Mouse (Mus musculus) fat pad, adult 2 months (tissue): Measurements from ENCODE around the gene Slc16a6.
"Not testable (repeated sequence)": the region's sequence is repeated elsewhere in the genome, so short reads cannot be mapped to it uniquely, and the experiment has no call there.

Experiments
- DNase-seq: peaks from one replicate; pipeline ENCODE4 v3.0.0-alpha.2; 2011; ENCODE audit warnings: low read depth, low spot score; ENCODE audit errors: extremely low read depth

The Slc16a6 gene

DNA sequence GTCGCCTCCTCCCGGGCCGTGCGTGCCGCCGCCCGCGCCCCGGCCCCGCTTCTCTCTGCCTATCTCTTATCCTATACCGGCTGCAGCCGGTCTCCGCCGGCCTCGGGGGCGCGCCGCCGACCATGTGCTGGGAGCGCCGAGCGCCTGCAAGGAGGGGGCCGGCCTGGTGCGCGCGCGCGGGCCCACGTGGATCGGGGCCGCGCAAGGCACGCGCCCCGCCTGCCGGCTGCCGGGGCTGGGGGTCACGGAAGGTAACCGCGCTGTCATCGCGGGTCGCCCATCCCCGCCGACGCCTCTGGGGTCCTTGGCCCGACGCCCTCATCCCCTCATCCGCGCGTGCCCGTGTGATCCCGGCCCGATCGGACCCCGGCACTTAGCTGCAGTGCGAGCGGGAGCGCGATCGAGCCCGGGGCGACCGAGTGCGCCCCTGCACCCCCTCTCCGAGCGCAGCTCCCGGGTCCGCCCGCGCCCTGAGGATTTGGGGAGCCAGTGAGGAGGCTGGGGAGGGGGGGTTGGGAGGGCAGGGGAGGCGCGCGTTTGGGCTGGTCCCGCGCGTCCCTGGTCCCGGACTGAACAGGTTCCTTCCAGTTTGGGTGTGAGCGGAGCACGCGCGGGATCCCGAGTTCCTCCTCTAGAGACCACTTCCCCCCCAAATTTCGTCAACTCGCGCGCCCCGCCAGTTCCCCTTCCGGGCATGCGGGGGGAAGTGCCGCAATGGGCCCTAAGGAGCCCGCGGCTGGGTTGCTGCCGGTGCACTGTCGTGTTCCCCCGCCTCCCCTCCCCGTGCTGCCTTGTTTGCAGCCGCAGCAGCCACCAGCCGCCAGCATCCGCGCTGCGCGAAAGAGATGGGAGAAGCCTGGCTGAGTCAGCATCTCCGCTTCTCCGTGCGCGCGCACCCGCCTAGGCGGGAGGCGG, at the start of gene Slc16a6, which contains the start of gene Arsg:
Slc16a6 (minus strand) TSS at position 428 of the 915 bp plus-strand sequence.
Arsg (plus strand) TSS at position 204 of the 915 bp plus-strand sequence.
- no peak for DNase-seq

DNA sequence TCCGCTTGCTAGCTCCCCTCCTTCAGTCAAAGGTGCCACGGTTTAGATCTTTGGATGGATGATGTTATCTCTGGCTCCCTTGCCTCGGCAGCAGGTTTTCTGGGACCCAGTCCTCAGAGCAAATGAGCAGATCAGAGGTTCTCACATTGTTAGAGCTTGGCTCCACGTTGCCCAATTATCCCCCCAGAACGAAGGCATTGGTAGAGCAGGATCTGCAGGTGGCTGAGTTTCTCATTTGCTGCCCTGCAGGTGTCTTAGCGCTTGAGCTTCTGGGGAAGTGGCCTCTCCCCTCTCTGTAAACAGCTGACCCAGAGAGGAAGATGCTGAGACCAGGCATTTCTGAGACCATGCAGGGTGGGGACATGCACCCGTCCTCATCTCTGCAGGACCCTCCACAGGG, 47.6 kb upstream of the Slc16a6 start:
- no peak for DNase-seq

GRCm38 (mm10) chr11:109517816-109518215, 44.4 kb upstream of the Slc16a6 start:
- no peak for DNase-seq

- no peak for DNase-seq
Observed at GRCm38 (mm10) chr11:109517330-109517729, 43.9 kb upstream of the Slc16a6 start.

GRCm38 (mm10) chr11:109514064-109514612, 40.7 kb upstream of the Slc16a6 start:
- DNase-seq, result no peak

DNA sequence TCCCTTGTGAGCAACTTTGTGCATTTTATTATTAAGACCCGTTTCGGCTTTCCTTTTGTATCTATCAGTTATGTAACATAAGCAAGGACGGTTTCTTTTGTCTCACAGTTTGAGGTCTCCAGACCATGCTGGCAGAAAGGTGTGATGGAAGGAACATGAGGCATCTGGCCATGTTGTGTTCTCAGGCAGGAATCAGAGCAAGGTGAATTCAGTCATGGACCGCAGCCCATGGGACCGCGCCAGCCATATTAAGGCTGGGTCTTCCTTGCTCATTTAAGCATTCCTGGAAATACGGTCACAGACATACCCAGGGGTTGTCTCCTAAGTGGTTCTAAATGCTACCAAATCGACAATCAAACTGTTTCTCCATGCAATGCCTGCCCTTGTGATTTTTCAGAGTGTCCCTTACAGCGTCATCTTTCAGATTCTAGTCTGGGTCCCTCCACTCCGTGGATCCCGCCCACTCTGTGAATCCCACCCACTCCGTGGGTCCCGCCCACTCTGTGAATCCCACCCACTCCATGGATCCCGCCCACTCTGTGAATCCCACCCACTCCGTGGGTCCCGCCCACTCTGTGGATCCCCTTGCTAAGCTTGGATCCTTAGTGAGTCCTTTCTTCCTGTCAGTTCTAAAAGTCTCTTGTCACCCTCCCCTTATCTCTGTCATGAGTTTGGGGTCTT, 39.7 kb upstream of the Slc16a6 start:
- no peak for DNase-seq

- DNase-seq, result no peak
Observed at GRCm38 (mm10) chr11:109507068-109507467, 33.7 kb upstream of the Slc16a6 start.

DNA sequence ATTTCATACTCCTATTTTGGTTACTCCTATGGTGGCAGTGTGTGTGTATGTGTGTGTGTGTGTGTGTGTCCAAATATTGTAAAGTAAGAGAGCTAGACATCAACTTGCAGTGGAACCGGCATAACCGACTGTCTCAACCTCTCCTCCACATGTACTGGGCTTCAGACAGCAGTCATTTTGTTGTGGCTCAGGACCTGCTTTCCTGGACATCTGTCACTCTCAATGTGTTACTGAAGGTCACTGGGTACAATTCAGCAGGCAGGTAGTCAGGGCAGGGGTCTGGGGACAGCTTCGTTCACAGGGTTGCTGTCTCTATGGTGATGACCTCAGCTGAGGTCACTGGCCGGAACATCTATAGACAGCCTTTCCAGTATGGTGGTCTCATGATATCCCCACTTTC, 32.4 kb upstream of the Slc16a6 start:
- no peak for DNase-seq

GRCm38 (mm10) chr11:109504977-109505376, 31.6 kb upstream of the Slc16a6 start:
- DNase-seq, result no peak

DNA sequence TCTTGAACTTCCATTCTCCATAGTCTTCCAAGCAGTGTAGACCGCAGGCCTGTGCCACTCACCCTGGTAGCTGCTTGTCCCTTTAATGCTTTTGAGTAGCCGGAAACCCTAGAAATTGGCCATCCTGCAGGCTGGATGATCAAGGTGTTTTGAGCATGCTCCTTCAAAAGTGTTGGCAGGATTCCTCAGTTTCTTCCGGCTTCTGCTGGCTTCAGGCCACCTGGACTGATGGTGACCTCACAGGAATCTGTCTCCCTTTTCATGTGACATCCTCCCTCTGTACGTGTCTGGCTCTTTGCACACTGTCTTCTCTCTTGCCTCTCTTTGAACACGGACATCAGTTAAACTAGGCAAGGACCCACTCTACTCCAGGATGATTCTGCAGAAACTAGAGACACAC, 26.8 kb upstream of the Slc16a6 start:
- no peak for DNase-seq

GRCm38 (mm10) chr11:109497990-109498389, 24.6 kb upstream of the Slc16a6 start:
- no peak for DNase-seq

DNA sequence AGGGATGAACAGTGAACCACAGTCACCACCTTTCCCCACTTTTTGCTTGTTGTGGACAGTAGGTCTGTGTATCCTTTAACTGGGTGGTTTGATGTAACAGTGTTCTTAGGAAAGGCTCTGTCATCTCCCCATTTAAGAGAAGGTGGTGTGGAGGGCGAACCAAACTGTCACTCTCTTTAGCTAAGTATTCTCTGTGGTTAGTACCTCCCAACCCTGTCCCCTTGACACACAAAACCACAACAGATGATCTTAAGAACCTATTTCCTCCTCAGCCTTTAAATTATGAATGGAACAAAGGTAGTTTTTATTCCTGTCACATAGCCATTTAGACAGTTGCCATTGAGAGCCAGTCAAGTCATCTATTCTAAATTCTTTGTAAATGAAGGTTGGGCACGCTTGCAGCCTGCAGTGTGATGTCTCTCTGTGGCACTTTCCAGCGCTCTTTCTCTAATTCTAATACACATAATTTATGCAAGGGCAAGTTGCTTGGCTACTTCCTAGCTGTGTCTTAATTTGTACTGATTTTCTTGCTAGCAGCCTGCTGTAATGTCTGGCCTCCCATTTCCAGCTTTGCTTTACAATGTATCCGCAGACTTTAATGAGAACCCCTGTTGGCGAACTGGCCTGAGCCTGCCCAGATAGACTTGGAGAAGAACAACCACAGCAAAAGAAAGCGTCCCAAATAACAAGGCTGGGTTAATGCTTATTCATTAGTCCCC, 23.8 kb upstream of the Slc16a6 start:
- no peak for DNase-seq

- DNase-seq, result no peak
Observed at GRCm38 (mm10) chr11:109496475-109496993, 23.1 kb upstream of the Slc16a6 start.

DNA sequence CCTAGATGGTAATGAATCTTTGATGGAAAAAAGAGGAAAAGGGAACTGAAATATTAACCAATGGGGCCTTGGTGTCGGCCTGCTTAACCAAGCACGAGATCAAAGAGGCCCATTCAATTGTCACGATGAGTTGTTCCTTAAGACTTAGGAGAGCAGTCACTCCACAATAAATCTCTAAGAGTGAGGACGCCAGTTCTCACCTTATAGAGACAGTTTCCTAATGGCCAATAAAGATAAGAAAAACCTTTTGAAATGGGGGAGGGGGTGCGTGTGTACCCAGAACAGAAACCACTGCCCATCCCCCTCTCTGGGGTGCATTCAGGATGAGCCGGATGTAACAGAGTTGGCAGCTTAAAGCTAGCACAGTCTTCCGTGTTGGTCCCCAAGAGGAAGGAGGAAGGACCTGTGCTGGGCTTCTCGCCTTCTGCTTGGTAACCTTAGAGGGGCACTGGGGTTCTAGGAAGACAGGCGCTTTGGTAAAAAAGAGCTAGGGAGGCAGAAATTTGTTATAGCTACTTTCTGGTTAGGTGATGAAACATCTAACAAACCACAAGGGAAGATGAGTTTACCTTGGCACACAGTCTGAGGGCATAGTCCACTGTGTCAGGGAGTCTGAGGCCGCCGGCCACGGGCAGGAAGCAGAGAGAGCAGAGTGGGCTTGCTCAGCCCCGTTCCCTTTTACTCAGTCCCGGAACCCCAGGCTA, 22.5 kb upstream of the Slc16a6 start:
- DNase-seq, result no peak

DNA sequence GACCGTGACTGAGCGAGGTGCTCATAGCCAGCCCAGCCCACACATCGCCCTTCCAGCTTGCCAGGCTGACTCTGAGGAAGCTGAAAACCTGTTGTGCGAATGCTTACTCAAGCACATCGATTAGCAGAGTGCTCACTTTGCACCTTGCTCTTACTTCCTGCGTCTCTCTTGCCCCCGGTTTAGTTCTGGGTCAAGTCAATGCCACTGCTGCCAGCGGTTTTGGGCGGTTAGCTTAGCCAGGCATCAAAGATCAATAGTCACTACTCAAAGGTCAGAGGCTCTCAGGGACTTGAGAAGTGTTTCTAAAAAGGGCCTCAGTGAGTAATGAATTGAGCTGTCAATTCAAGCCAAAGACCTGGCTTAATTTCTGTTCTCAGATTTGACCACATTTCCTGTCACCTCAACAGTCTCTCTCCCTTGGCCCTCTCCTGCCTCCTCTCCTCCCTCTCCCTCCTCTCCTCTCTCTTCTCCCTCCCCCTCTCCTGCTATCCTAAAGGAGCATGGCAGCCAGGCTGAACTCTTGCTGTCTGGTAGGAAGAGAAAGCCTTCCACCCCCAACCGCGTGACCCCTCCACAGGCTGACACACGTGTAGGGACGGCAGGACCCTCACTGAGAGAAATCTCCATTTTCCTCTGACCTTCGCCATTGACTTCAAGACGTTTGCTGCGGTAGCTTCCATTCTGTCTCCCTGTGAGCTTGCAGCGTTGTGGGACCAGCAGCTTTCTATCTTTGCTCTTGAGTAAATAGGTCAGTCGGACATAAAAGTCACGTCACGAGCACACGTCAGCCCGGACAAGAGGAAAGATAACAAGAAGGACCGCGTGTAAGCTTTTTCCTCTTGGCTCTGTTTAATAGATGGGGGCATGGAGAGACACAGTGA, 21.7 kb upstream of the Slc16a6 start:
- no peak for DNase-seq

GRCm38 (mm10) chr11:109492847-109493464, 19.6 kb upstream of the Slc16a6 start:
- DNase-seq, result not testable (repeated sequence)

DNA sequence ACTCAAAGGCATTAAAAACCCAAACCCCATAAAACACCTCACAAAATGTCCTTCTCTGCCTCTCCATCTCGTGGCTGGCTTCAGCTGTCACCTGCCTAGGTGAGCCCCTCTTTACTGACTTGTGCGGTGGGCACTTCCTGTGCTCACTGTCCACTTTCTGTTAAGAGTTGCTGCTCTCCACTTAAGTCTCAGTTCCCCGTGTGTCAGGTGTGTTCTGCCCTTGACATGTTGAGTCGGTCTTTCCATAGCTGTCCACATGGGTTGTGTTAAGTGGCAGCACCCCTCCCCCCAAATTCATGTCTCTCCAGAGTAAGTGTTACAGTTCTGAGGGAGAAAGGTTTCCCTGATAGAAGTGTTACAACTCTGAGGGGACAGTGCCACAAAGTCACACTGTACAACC, 18.4 kb upstream of the Slc16a6 start:
- no peak for DNase-seq

DNA sequence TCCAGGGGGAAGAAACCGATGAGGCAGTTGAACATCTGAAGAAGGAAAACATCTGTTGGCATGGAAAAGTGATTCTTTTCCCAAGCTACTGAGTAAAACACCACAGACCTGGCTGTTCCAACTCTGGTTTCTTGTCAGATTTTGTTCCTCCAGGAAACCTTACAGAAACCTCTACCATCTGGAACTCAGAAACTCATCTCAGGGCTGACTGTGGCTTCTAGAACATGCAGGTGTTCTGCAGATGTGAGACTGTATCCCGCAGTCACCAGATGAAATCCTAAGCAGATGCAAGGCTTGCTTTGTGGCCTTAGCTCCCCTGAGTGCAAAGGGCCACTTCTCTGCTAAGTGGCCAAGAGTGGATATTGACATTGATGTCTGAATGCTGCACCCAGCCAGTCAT, 16.4 kb upstream of the Slc16a6 start:
- DNase-seq, result no peak
